Mouse (Mus musculus) midbrain, embryonic 10.5 days (tissue): ENCODE measurements around the gene Kif22. TPM values are rescaled to one million over a fixed set of nuclear protein-coding genes. Genes with fewer than 3 reads are reported as not detected.

ENCODE experiments used
- DNase-seq: peaks from one replicate; pipeline ENCODE4 v3.0.0-alpha.2; 2017; ENCODE audit warnings: low spot score
- H3K27ac ChIP-seq: fragments of 300-500 bp; sonication (generic); replicated peaks from 2 replicates; pipeline ENCODE4 v1.5.1; 2016; ENCODE audit warnings: mild to moderate bottlenecking
- H3K27me3 ChIP-seq: fragments of 300-500 bp; sonication (generic); 2 replicates; pipeline ENCODE4 v1.6.1; 2016; ENCODE audit warnings: low read depth, mild to moderate bottlenecking; ENCODE audit not compliant: poor library complexity, severe bottlenecking
- H3K36me3 ChIP-seq: fragments of 300-500 bp; sonication (generic); 2 replicates; pipeline ENCODE4 v1.6.1; 2016; ENCODE audit warnings: mild to moderate bottlenecking, moderate library complexity
- H3K4me1 ChIP-seq: fragments of 300-500 bp; sonication (generic); 2 replicates; pipeline ENCODE4 v1.6.1; 2016
- H3K4me3 ChIP-seq: fragments of 300-500 bp; sonication (generic); 2 replicates; pipeline ENCODE4 v1.5.1; 2016; ENCODE audit warnings: mild to moderate bottlenecking, moderate library complexity
- H3K9me3 ChIP-seq: fragments of 300-500 bp; sonication (generic); replicated peaks from 2 replicates; pipeline ENCODE4 v1.6.1; 2016; ENCODE audit warnings: mild to moderate bottlenecking
- WGBS: fragments of 180-500 bp; shearing (Covaris S2); methylation state at CpG from one replicate; pipeline ENCODE4 v1.1.7; 2016; 5-methylcytosine and 5-hydroxymethylcytosine counted together
- polyA plus RNA-seq: library from polyadenylated mRNA; unstranded; fragments of >200 nt; fragmentation: Nextera tagmentation; extraction: Ambion mirVana; gene quantifications from 2 replicates; pipeline ENCODE4 v1.2.1, GENCODE M21; 2016

The Kif22 gene
- polyA plus RNA-seq, 1 experiment from 2014 or later, result 222 TPM

- Histone ChIP-seq H3K9me3 (no peaks in the 10 kb centered on the region), H3K4me3 (peak overlapping the region; percentile 88), H3K36me3 (peaks cover 45% of the 10 kb centered on the region), H3K27ac (peak overlapping the region; percentile 96), H3K27me3 (no peaks in the 10 kb centered on the region), H3K4me1 (peaks cover 99% of the 10 kb centered on the region)
- 82% methylated on average over 14 of the region's 14 CpGs for WGBS
- no peak for DNase-seq
Measured at GRCm38 (mm10) chr7:127019306-127019960, 22.8 kb downstream of the Kif22 start.

- no peaks in the 10 kb centered on the region for H3K9me3 ChIP-seq
- DNase-seq, result no peak
- peaks cover 45% of the 10 kb centered on the region for H3K36me3 ChIP-seq
- H3K4me3 ChIP-seq, result peak overlapping the region; percentile 88; the same call in 1 of the 2 replicates
- no peaks in the 10 kb centered on the region for H3K27me3 ChIP-seq
- 79% methylated on average over 15 of the region's 15 CpGs for WGBS
- H3K27ac ChIP-seq, result peak overlapping the region; percentile 96
- peaks cover 98% of the 10 kb centered on the region for H3K4me1 ChIP-seq
Measured at GRCm38 (mm10) chr7:127018416-127019305, 23.6 kb downstream of the Kif22 start.

GRCm38 (mm10) chr7:127017950-127018345, 24.3 kb downstream of the Kif22 start:
- Histone ChIP-seq H3K4me1 (peaks cover 91% of the 10 kb centered on the region), H3K9me3 (no peaks in the 10 kb centered on the region), H3K27ac (peak overlapping the region; percentile 96), H3K4me3 (peak overlapping the region; percentile 14; the same call in 1 of the 2 replicates), H3K36me3 (peaks cover 45% of the 10 kb centered on the region), H3K27me3 (no peaks in the 10 kb centered on the region)
- WGBS, result 65% methylated on average over 6 of the region's 6 CpGs
- no peak for DNase-seq

- Histone ChIP-seq H3K4me1 (peaks cover 84% of the 10 kb centered on the region), H3K9me3 (no peaks in the 10 kb centered on the region), H3K27ac (peak within 1 kb of the TSS; percentile 96), H3K36me3 (peaks cover 45% of the 10 kb centered on the region), H3K4me3 (peak within 1 kb of the TSS; percentile 91), H3K27me3 (no peaks in the 10 kb centered on the region)
- DNase-seq, result peak; percentile 99
- WGBS, result 6% methylated on average over 39 of the region's 39 CpGs
Measured at GRCm38 (mm10) chr7:127016971-127017949, 25.0 kb downstream of the Kif22 start, which contains the start of gene Pagr1a. TSS of gene Pagr1a (minus strand) at chr7:127017352.

GRCm38 (mm10) chr7:127016486-127016938, 25.8 kb downstream of the Kif22 start:
- H3K27me3 ChIP-seq, result no peaks in the 10 kb centered on the region
- WGBS, result under 1% methylated on average over 22 of the region's 22 CpGs
- no peaks in the 10 kb centered on the region for H3K9me3 ChIP-seq
- peak overlapping the region; percentile 96 for H3K27ac ChIP-seq
- peaks cover 44% of the 10 kb centered on the region for H3K36me3 ChIP-seq
- H3K4me1 ChIP-seq, result peaks cover 80% of the 10 kb centered on the region
- peak overlapping the region; percentile 91 for H3K4me3 ChIP-seq
- no peak for DNase-seq

- peak within 1 kb of the TSS; percentile 91 for H3K4me3 ChIP-seq
- no peak for DNase-seq
- no peaks in the 10 kb centered on the region for H3K27me3 ChIP-seq
- no peaks in the 10 kb centered on the region for H3K9me3 ChIP-seq
- peaks cover 79% of the 10 kb centered on the region for H3K4me1 ChIP-seq
- peak within 1 kb of the TSS; percentile 96 for H3K27ac ChIP-seq
- peaks cover 43% of the 10 kb centered on the region for H3K36me3 ChIP-seq
Measured at GRCm38 (mm10) chr7:127016481-127016485, 26.0 kb downstream of the Kif22 start, which contains the start of gene Pagr1b. TSS of gene Pagr1b (minus strand) at chr7:127016484.

GRCm38 (mm10) chr7:127016081-127016480, 26.2 kb downstream of the Kif22 start:
- H3K4me3 ChIP-seq, result peak overlapping the region; percentile 91
- DNase-seq, result peak; percentile 51
- 3% methylated on average over 10 of the region's 10 CpGs for WGBS
- H3K4me1 ChIP-seq, result peaks cover 77% of the 10 kb centered on the region
- H3K36me3 ChIP-seq, result peaks cover 43% of the 10 kb centered on the region
- H3K27me3 ChIP-seq, result no peaks in the 10 kb centered on the region
- peak overlapping the region; percentile 96 for H3K27ac ChIP-seq
- H3K9me3 ChIP-seq, result no peaks in the 10 kb centered on the region

GRCm38 (mm10) chr7:127014993-127015392, 27.3 kb downstream of the Kif22 start:
- Histone ChIP-seq H3K27me3 (no peaks in the 10 kb centered on the region), H3K36me3 (peaks cover 47% of the 10 kb centered on the region), H3K4me3 (peak overlapping the region; percentile 91), H3K4me1 (peaks cover 66% of the 10 kb centered on the region), H3K9me3 (no peaks in the 10 kb centered on the region), H3K27ac (peak overlapping the region; percentile 38; the same call in 1 of the 2 replicates)
- no peak for DNase-seq
- WGBS, result 93% methylated on average over 12 of the region's 12 CpGs

- Histone ChIP-seq H3K27ac (peak within 1 kb of the TSS; percentile 38), H3K27me3 (no peaks in the 10 kb centered on the region), H3K9me3 (no peaks in the 10 kb centered on the region), H3K4me1 (peaks cover 60% of the 10 kb centered on the region), H3K4me3 (peak within 1 kb of the TSS; percentile 91), H3K36me3 (peaks cover 47% of the 10 kb centered on the region)
- DNase-seq, result no peak
- 79% methylated on average over 11 of the region's 11 CpGs for WGBS
Measured at GRCm38 (mm10) chr7:127014320-127014719, 28.0 kb downstream of the Kif22 start, which contains the start of gene Mvp. TSS of gene Mvp (minus strand) at chr7:127014621.

GRCm38 (mm10) chr7:127013385-127013784, 28.9 kb downstream of the Kif22 start:
- Histone ChIP-seq H3K27ac (no peak overlapping the region), H3K27me3 (no peaks in the 10 kb centered on the region), H3K4me3 (0 out of 2 replicates have a peak overlapping the region, but pooled peaks have one; percentile 3), H3K36me3 (peaks cover 47% of the 10 kb centered on the region), H3K4me1 (peaks cover 58% of the 10 kb centered on the region), H3K9me3 (no peaks in the 10 kb centered on the region)
- no peak for DNase-seq
- 95% methylated on average over 6 of the region's 6 CpGs for WGBS

- Histone ChIP-seq H3K36me3 (peaks cover 47% of the 10 kb centered on the region), H3K4me3 (0 out of 2 replicates have a peak overlapping the region, but pooled peaks have one; percentile 3), H3K27me3 (no peaks in the 10 kb centered on the region), H3K27ac (no peak overlapping the region), H3K9me3 (no peaks in the 10 kb centered on the region), H3K4me1 (peaks cover 55% of the 10 kb centered on the region)
- WGBS, result 96% methylated on average over 10 of the region's 10 CpGs
- no peak for DNase-seq
Measured at GRCm38 (mm10) chr7:127012845-127013244, 29.4 kb downstream of the Kif22 start.

GRCm38 (mm10) chr7:127012374-127012773, 29.9 kb downstream of the Kif22 start:
- H3K4me3 ChIP-seq, result no peak overlapping the region
- peaks cover 47% of the 10 kb centered on the region for H3K36me3 ChIP-seq
- no peaks in the 10 kb centered on the region for H3K9me3 ChIP-seq
- WGBS, result 90% methylated on average over 6 of the region's 6 CpGs
- DNase-seq, result no peak
- H3K4me1 ChIP-seq, result peaks cover 50% of the 10 kb centered on the region
- H3K27me3 ChIP-seq, result no peaks in the 10 kb centered on the region
- H3K27ac ChIP-seq, result no peak overlapping the region
